Mouse (Mus musculus): ENCODE results near the gene S100z. TPM values are rescaled to one million over a fixed set of nuclear protein-coding genes. Genes with fewer than 3 reads are reported as not detected.
A peak's percentile ranks its signal among the peaks of the same experiment; 100 is the strongest.

The S100z gene
- total RNA-seq (2022), result not detected

DNA sequence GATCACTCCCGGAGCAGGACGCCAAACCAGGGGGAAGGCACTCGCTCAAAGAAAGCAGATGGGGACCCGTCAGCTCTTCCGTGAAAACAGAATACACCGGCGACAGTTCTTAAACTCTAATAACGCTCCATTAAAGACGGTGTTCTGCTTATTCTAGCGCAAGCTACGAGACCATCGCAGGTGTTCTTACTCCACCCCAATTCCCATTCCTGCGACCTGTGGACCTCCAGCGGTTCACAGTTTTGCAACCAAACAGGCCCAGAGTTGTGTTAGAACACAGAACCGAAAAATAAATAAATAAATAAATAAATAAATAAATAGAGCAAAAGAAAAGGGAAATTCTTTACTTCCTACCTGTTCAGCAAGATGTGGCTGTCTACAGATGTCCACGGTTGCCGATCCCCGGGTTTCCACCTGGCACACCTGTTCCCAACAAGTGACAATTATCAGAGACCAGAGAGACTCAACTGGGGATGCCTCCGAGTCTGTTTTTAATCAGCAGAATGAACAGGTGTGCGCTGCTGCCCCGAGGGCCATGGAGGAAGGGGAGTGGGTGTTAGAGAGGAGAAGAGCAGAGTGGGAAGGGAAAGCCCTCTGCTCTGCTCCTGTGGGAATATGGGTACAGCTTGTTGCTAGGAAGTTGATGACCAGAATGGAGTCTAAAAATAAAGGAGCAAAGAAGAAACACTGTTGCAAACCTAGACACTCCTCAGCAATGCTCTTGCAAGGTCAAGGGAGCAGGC, at the start of gene S100z:
TSS of gene S100z (minus strand) at position 51 of the 743 bp plus-strand sequence.
- DNase-seq (ENCODE audit: low spot score in 2 of 2), result no peak

GRCm38 (mm10) chr13:95524674-95525491, 46.4 kb upstream of the S100z start, which contains the start of gene F2rl1:
Gene F2rl1, minus strand, starts transcription at chr13:95525227.
- no peak for DNase-seq (ENCODE audit: low spot score in 2 of 2)

DNA sequence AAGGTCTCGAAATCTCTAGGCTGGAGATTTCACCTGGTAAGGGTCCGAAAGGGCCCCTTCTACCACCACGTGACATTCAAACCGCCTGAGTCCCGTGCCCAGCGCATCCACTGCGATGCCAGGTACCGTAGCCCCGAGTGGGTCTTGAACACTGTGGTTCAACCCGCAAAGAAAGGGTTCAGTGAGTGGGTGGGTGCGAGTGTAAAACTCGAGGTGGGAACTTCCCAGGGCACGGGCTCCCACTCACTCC, 45.8 kb upstream of the S100z start:
- no peak for DNase-seq (ENCODE audit: low spot score in 2 of 2)

- no peak for DNase-seq (ENCODE audit: low spot score in 2 of 2)
Observed at GRCm38 (mm10) chr13:95523659-95524423, 45.3 kb upstream of the S100z start.

GRCm38 (mm10) chr13:95522176-95522575, 43.7 kb upstream of the S100z start:
- no peak for DNase-seq (ENCODE audit: low spot score in 2 of 2)

DNA sequence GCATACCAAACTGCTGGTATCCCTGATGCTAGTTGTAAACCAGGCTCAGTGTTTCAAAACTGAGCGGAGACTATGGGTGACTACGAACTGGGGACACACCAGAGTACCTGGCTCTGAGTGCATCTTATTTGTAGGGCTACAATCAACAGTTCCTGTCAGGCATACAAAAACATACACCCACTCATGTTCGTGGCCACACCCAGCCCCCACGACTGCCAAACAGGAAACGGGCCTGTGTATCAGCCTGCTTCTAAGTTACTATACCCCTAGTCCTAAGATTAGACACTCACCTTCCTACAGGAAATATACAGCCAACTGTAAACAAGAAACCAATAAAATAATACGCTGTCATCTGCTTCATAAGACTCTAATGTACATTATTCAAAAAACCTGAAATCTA, 42.5 kb upstream of the S100z start:
- DNase-seq (ENCODE audit: low spot score in 2 of 2), result no peak

DNA sequence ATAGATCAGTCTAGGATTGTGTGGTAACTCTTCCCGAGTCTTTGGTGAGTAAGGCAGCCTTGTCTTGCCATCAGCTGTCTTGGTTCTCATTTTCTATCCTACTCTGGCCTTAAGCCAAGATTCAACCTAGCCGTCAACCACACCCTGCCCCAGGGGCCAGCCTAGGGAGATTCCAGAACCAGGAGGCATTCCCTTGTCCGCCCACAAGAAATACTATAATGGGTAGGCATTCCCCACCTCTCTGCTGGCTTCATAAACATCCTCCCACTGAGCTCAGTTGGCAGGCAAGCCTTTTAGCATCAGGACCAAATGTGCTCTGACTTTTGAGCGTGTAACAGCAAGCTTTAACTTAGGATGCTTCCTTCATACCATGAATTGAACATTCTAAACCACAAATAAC, 36.2 kb upstream of the S100z start:
- DNase-seq (ENCODE audit: low spot score in 2 of 2), result peak; percentile 5 to 14

GRCm38 (mm10) chr13:95510054-95510453, 31.5 kb upstream of the S100z start:
- no peak for DNase-seq (ENCODE audit: low spot score in 2 of 2)

- no peak for DNase-seq (ENCODE audit: low spot score in 2 of 2)
Observed at GRCm38 (mm10) chr13:95503279-95503917, 24.9 kb upstream of the S100z start.

- DNase-seq (ENCODE audit: low spot score in 2 of 2), result no peak
Observed at GRCm38 (mm10) chr13:95496601-95497000, 18.1 kb upstream of the S100z start.

DNA sequence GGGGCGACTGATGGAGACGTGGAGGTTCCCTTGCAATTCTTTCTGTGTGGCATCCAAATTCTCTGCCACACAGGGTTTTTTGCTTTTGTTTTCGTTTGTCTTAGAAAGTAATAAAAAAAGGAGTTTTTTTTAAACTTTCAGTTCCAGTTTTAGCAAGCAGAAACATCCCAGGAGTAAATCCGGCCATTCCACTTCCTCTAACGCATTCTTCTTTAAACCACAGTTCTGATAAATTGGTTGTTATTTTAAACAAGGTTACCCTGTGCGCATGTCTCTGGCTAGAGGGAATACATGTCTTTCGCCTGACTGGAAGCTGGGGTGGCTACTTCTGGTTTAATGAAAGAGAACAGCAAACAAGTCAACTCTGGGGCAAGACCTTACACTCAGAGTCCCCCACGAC, 16.3 kb upstream of the S100z start:
- no peak for DNase-seq (ENCODE audit: low spot score in 2 of 2)

GRCm38 (mm10) chr13:95493296-95493695, 14.8 kb upstream of the S100z start:
- DNase-seq (ENCODE audit: low spot score in 2 of 2), result no peak

DNA sequence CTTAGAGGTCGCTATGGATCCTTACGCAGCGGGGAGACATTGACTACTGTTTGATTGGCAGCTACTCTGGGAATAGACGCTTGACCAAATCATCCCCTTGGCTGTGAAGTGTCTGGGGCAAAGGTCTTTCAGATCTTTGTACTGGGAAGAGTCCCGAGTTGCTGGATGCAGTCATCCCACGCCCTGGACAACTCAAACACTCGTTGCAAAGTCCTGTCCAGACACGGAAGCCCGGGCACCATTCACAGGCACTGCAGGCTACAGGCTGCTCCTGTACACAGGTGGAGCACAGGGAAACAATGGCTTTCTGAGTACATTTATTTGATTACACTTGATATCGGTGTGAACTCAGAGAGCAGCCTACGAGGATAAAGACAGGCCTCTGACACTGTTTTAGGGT, 12.8 kb upstream of the S100z start:
- no peak for DNase-seq (ENCODE audit: low spot score in 2 of 2)

GRCm38 (mm10) chr13:95484664-95485063, 6.1 kb upstream of the S100z start:
- DNase-seq (ENCODE audit: low spot score in 2 of 2), result no peak

DNA sequence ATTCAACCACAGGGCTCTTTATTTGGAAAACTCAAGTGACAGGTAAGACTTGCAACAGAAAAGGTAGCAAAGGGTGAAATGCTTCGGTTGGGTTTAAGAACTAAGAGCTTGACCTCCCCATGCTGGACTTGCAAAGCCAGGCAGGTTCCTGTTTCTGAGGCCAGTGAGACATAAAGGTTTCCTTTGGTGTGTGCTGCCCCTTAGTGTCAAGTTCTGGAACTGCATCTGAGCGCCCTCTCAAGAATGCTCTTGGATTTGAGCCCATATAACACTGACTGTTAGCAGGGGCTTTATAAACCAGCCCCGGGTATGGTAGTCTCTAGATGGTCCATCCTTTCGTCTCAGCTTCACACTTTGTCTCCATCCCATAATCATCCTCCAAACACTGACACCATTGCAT, 2.9 kb upstream of the S100z start:
- DNase-seq (ENCODE audit: low spot score in 2 of 2), result peak; percentile 22 to 83

- DNase-seq (ENCODE audit: low spot score in 2 of 2), result no peak
Observed at GRCm38 (mm10) chr13:95477173-95477572, 1.3 kb downstream of the S100z start.

DNA sequence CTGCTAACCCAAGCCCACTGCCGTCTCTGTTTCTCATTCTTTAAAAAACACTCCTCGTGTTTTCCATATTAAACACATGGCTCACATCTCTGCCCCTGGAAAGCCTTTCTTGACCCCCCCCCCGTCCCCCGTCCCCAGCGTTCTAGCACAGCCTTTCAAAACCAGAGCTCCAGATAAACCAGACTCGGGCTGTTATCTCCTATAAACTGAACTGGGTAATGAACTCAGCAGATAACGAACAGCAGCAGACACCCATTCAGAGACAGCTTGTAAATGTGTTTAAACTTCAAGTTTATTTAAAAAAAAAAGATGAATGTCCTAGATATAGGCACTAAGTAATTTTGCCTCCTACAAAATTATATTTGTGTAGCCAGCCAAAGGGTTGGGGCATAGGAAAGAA, 3.4 kb downstream of the S100z start:
- DNase-seq (ENCODE audit: low spot score in 2 of 2), result no peak

- DNase-seq (ENCODE audit: low spot score in 2 of 2), result no peak
Observed at GRCm38 (mm10) chr13:95474294-95474693, 4.2 kb downstream of the S100z start.

DNA sequence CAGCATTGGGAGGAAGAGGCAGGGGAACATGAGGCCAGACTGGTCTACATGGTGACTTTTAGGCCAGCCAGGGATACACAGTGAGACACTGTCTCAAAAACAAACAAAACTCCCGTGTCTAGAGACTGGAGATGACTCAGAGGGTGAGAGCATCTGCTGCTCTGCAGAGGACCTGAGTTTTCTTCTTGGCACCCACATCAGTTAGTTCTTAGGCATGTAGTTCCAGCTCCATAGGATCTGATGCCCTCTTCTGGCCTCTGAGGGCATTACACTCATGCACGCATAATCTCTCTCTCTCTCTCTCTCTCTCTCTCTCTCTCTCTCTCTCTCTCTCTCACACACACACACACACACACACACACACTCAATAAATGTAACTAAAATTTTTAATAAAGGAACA, 7.6 kb downstream of the S100z start:
- DNase-seq (ENCODE audit: low spot score in 2 of 2), result no peak

DNA sequence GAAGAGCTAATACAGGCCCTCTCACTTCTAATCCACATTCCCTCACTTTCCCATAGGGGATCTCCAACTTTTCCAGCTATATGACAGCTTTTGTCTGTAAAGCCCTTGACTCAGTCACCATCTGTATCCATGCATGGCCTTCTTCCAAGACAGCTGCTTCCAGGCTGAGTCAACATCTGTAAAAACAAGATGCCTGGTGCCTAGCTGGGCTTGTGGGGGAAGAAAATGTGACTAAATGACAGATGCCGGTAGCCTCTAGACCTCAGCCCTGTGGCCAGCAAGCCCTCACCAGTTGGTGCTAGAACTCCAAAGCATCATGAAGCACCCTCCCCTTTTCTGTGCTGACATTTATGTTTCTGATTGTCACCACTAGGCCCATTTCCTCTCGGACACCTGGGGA, 27.0 kb downstream of the S100z start:
- DNase-seq (ENCODE audit: low spot score in 2 of 2), result no peak

- DNase-seq (ENCODE audit: low spot score in 2 of 2), result no peak
Observed at GRCm38 (mm10) chr13:95450636-95451210, 27.8 kb downstream of the S100z start.

Data from layer of hippocampus, adult 8-10 months (tissue).